Mouse (Mus musculus): ENCODE data around the gene Padi4. TPM values are rescaled to one million over a fixed set of nuclear protein-coding genes. Genes with fewer than 3 reads are reported as not detected.

The Padi4 gene
- total and polyA plus RNA-seq, 2 experiments from 2014 or later, result 0.07 TPM; not detected in 1

DNA sequence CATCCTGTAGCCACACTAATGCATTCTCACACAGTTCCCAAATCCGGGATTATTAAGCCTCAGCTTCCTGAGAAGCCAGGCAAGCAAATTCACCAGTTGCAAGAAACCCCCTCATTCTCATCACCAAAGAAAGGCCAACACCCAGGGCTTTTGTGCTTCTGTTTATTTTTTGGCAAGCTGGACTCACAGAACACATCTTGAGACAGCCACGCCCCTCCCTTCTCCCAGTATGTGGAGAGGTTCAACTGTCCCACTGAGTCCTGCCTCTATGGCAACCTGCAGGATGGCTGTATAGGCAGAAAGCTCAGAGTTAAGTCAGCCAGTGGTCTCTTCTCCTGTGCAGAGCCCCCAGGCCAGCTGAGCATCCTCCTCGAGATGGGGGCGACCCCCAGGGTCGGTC is 11.2 kb upstream of the Padi4 start:
- no peaks in the 10 kb centered on the region for H3K4me1 ChIP-seq (ENCODE audit: insufficient read depth, low read length)
- H3K36me3 ChIP-seq (ENCODE audit: insufficient read depth, low read length), result no peaks in the 10 kb centered on the region
- ATAC-seq (ENCODE audit: low FRiP score), result no peak
- no peak overlapping the region for H3K9ac ChIP-seq (replicated peaks; ENCODE audit: low read length, poor library complexity, severe bottlenecking)
- H3K4me2 ChIP-seq (ENCODE audit: low read depth, low read length, poor library complexity, severe bottlenecking), result no peak overlapping the region
- H3K27ac ChIP-seq (ENCODE audit: low read depth, low read length), result no peak overlapping the region
- 85% methylated on average over 5 of the region's 5 CpGs for WGBS
- no peaks in the 10 kb centered on the region for H3K9me3 ChIP-seq (ENCODE audit: low read length)
- DNase-seq (ENCODE audit: low spot score), result no peak
- H3K27me3 ChIP-seq (ENCODE audit: insufficient read depth, low read length), result no peaks in the 10 kb centered on the region
- TF ChIP-seq CTCF (IDR thresholded peaks at IDR 0.05), result no peak
- H3K4me3 ChIP-seq (ENCODE audit: low read depth, low read length), result no peak overlapping the region

DNA sequence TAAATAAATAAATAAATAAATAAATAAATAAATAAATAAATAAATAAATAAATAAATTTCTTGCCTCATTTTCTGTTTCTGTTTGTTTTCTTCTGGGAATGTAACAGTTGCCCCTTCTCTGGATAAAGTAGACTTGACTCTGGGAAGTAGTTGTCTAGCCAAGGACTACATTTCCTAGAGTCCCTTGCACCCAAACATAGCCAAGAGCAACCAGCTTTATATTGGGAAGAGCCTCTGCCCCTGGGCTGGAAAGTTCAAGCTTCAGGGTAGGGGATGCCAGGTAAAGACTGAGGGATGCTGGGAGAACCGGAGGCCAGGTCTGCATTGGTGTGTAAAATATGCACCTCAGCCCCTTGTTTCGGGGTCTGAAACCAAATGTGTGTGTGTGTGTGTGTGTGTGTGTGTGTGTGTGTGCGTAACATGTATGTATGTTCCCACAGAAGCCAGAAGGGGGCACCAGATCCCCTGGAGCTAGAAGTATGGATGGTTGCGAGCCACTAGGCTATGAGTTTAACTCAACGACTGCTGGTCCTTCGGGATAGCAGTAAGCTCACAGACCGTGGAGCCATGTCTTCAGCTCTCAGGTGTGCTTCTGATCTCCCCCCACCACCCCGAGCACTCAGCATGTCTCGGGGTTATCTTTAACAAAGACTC is 10.4 kb upstream of the Padi4 start:
- H3K9ac ChIP-seq (replicated peaks; ENCODE audit: low read length, poor library complexity, severe bottlenecking), result no peak overlapping the region
- no peak; the same call in 1 of the 2 replicates for TF ChIP-seq CTCF (IDR thresholded peaks at IDR 0.05)
- H3K4me3 ChIP-seq (ENCODE audit: low read depth, low read length), result no peak overlapping the region

DNA sequence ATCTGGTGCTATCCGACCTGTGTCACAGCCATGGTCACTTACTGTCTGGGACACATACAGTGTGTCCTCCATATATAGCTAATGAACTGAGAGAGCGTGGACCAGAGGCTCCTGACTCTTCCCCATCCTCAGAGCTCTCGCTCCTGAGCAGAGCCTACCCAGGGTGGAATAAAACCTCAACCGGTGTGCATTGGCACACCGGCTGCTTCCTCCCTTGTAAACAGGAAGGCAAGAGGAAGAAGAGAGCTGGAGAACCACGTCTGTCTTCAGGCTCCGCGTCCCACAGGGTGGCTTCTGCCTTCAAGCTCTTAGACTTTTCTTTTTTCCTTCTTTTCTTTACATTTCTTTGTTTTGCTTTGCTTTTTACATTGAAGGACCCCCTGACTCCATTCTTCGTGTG is 8.8 kb upstream of the Padi4 start:
- no peak overlapping the region for H3K9ac ChIP-seq (replicated peaks; ENCODE audit: low read length, poor library complexity, severe bottlenecking)
- 89% methylated on average over 9 of the region's 9 CpGs for WGBS
- no peaks in the 10 kb centered on the region for H3K9me3 ChIP-seq (ENCODE audit: low read length)
- TF ChIP-seq CTCF (IDR thresholded peaks at IDR 0.05), result no peak
- no peak overlapping the region for H3K4me2 ChIP-seq (ENCODE audit: low read depth, low read length, poor library complexity, severe bottlenecking)
- H3K4me3 ChIP-seq (ENCODE audit: low read depth, low read length), result no peak overlapping the region
- no peaks in the 10 kb centered on the region for H3K36me3 ChIP-seq (ENCODE audit: insufficient read depth, low read length)
- no peaks in the 10 kb centered on the region for H3K4me1 ChIP-seq (ENCODE audit: insufficient read depth, low read length)
- no peaks in the 10 kb centered on the region for H3K27me3 ChIP-seq (ENCODE audit: insufficient read depth, low read length)
- ATAC-seq (ENCODE audit: low FRiP score), result no peak
- no peak overlapping the region for H3K27ac ChIP-seq (ENCODE audit: low read depth, low read length)
- DNase-seq (ENCODE audit: low spot score), result no peak

More for the DNA sequence above, 10.4 kb upstream of the Padi4 start:
- H3K9me3 ChIP-seq (ENCODE audit: low read length), result no peaks in the 10 kb centered on the region
- no peak overlapping the region for H3K4me2 ChIP-seq (ENCODE audit: low read depth, low read length, poor library complexity, severe bottlenecking)
- H3K27me3 ChIP-seq (ENCODE audit: insufficient read depth, low read length), result no peaks in the 10 kb centered on the region
- DNase-seq (ENCODE audit: low spot score), result no peak
- no peak overlapping the region for H3K27ac ChIP-seq (ENCODE audit: low read depth, low read length)
- 90% methylated on average over 9 of the region's 9 CpGs for WGBS
- H3K4me1 ChIP-seq (ENCODE audit: insufficient read depth, low read length), result no peaks in the 10 kb centered on the region
- no peaks in the 10 kb centered on the region for H3K36me3 ChIP-seq (ENCODE audit: insufficient read depth, low read length)
- no peak for ATAC-seq (ENCODE audit: low FRiP score)

DNA sequence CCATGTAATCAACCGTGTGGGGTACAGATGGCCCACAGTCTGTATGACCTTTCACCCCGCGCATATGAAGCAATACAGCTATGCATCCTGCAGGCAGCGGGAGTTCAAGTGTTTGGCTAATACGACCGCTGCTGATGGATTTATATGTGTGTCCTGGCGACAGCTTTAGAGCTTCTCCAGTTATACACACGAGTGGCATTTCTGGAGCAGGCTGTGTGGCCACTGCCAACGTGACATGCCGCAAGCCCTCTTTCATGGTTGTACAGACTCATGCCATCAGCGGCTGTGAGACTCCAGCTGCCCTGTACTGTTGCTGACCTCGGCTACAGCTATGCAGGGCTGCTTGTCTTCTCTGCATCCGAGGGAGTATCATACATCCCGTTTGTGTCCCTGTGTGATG is 6.5 kb upstream of the Padi4 start:
- no peak for TF ChIP-seq CTCF (IDR thresholded peaks at IDR 0.05)
- DNase-seq (ENCODE audit: low spot score) (no peak), ATAC-seq (ENCODE audit: low FRiP score) (no peak)
- Histone ChIP-seq H3K4me3 (ENCODE audit: low read depth, low read length) (no peak overlapping the region), H3K36me3 (ENCODE audit: insufficient read depth, low read length) (no peaks in the 10 kb centered on the region), H3K4me2 (ENCODE audit: low read depth, low read length, poor library complexity, severe bottlenecking) (no peak overlapping the region), H3K27ac (ENCODE audit: low read depth, low read length) (no peak overlapping the region), H3K9ac (replicated peaks; ENCODE audit: low read length, poor library complexity, severe bottlenecking) (no peak overlapping the region), H3K27me3 (ENCODE audit: insufficient read depth, low read length) (no peaks in the 10 kb centered on the region), H3K4me1 (ENCODE audit: insufficient read depth, low read length) (no peaks in the 10 kb centered on the region), H3K9me3 (ENCODE audit: low read length) (no peaks in the 10 kb centered on the region)
- 89% methylated on average over 14 of the region's 14 CpGs for WGBS

DNA sequence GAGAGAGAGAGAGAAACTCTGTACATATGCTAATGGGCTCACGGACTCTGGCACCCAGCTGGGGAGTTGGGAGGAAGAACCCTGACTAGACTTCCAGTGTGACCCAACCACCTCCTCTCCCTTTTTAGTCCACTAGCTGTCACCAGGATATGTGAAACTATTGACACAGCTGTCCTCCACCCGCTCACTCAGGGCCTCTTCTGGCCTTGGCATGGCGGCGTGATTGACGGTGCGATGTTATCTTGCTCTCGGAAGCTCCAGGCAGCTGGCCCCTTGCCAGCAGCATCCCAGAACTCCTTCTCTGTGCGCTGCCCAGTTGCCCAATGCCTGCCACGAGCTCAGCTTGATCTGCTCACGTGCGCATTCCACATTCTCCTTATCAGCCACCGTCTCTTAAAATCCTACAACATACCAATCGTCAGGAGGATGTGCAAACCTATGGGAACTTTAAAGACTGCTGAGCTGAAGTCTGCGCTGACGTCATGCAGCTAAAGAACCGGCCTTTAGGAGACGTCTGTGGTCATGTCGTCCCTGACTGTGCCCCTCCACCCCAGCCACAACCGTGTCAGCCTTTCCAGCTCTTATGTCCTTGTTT is 5.9 kb upstream of the Padi4 start:
- Histone ChIP-seq H3K9me3 (ENCODE audit: low read length) (no peaks in the 10 kb centered on the region), H3K27ac (ENCODE audit: low read depth, low read length) (no peak overlapping the region), H3K9ac (replicated peaks; ENCODE audit: low read length, poor library complexity, severe bottlenecking) (no peak overlapping the region), H3K4me3 (ENCODE audit: low read depth, low read length) (no peak overlapping the region), H3K4me1 (ENCODE audit: insufficient read depth, low read length) (no peaks in the 10 kb centered on the region), H3K27me3 (ENCODE audit: insufficient read depth, low read length) (no peaks in the 10 kb centered on the region), H3K36me3 (ENCODE audit: insufficient read depth, low read length) (no peaks in the 10 kb centered on the region), H3K4me2 (ENCODE audit: low read depth, low read length, poor library complexity, severe bottlenecking) (no peak overlapping the region)
- DNase-seq (ENCODE audit: low spot score), result peak; percentile 58
- WGBS, result 54% methylated on average over 19 of the region's 19 CpGs
- ATAC-seq (ENCODE audit: low FRiP score), result no peak
- no peak for TF ChIP-seq CTCF (IDR thresholded peaks at IDR 0.05)

DNA sequence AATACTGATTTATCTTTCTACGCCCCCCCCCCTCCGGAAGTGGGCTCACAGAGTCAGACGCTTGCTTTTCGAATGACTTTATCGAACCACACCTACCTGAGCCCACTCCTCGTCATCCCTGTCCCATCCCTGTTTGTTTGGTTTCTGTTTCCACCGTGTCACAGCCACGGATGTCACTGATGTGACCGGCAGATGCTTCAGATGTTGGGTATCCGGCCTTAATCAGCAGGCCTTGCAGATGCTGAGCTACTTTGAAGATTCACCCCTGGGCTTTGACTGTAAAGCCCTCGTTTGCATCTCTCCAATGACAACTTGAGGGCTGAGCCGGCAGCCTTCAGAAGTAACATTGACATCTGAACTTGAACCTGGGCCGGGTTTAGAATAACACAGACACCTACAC is 2.6 kb upstream of the Padi4 start:
- DNase-seq (ENCODE audit: low spot score) (no peak), ATAC-seq (ENCODE audit: low FRiP score) (no peak)
- H3K9me3 ChIP-seq (ENCODE audit: low read length), result no peaks in the 10 kb centered on the region
- no peak overlapping the region for H3K4me3 ChIP-seq (ENCODE audit: low read depth, low read length)
- no peak overlapping the region for H3K27ac ChIP-seq (ENCODE audit: low read depth, low read length)
- no peaks in the 10 kb centered on the region for H3K27me3 ChIP-seq (ENCODE audit: insufficient read depth, low read length)
- no peaks in the 10 kb centered on the region for H3K4me1 ChIP-seq (ENCODE audit: insufficient read depth, low read length)
- no peak overlapping the region for H3K4me2 ChIP-seq (ENCODE audit: low read depth, low read length, poor library complexity, severe bottlenecking)
- WGBS, result 65% methylated on average over 13 of the region's 13 CpGs
- no peak for TF ChIP-seq CTCF (IDR thresholded peaks at IDR 0.05)
- H3K36me3 ChIP-seq (ENCODE audit: insufficient read depth, low read length), result no peaks in the 10 kb centered on the region
- no peak overlapping the region for H3K9ac ChIP-seq (replicated peaks; ENCODE audit: low read length, poor library complexity, severe bottlenecking)
